Mouse (Mus musculus): ENCODE results near the gene Usp5. TPM values are rescaled to one million over a fixed set of nuclear protein-coding genes. Genes with fewer than 3 reads are reported as not detected.
"Not testable (repeated sequence)": the region's sequence is repeated elsewhere in the genome, so short reads cannot be mapped to it uniquely, and the experiment has no call there.

The Usp5 gene
- polyA plus RNA-seq, 2 experiments from 2014 or later = 77.2 to 154 TPM

DNA sequence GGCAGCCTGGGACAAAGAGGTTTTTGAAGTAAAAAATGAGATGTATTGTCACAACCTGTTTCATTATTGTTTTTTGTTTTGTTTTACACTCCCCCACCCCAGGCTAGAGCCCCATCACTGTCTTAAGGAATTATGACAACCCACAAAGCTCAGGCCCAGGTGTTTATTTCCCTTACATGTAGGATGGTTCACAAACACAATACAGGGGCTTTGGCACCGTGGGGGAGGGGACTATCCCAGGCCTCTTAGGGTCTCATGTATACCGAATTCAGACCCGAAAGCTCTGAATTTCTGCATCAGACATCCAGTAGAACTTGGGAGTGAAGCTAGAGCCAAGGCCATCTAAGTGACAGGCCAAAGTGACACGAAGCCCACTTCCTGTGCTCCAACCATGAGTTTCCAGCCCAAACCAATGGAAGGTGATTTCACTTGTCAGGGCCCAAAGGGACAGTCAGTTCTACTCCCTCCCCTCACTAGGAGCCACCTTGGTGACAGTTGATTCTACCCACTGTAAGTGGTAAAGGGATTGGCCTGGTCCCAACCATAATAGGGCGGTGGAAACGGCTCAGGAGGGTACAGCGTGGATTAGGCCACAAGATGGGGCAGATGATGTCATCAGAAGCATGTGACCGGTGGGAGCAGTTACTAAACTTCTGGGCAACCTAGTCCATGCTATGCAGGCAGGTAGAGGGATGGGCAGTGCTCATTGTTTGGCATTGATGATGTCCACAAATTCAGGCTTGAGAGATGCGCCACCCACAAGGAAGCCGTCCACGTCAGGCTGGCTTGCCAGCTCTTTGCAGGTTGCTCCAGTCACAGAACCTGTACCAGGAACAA, 18.5 kb downstream of the Usp5 start:
- ATAC-seq = not testable (repeated sequence)

DNA sequence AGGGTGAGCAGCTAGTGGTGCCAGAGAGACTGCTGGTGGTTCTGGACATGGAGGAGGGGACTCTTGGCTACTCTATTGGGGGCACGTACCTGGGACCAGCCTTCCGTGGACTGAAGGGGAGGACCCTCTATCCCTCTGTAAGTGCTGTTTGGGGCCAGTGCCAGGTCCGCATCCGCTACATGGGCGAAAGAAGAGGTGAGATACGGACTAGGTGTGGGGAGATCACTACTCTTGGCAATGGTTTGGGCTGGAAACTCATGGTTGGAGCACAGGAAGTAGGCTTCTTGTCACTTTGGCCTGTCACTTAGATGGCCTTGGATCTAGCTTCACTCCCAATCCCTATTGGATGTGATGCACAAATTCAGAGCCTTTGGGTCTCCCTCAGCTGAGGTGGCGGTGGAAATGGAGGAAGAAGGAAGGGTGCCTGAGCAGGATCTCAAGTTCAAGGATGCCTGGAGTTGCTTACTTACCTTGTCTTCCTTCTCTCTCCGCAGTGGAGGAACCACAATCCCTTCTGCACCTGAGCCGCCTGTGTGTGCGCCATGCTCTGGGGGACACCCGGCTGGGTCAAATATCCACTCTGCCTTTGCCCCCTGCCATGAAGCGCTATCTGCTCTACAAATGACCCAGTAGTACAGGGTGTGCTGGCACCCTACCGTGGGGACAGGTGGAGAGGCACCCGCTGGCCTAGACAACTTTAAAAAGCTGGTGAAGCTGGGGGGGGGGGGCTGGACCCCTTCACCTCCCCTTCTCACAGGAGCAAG, 19.3 kb downstream of the Usp5 start:
- ATAC-seq = no peak

DNA sequence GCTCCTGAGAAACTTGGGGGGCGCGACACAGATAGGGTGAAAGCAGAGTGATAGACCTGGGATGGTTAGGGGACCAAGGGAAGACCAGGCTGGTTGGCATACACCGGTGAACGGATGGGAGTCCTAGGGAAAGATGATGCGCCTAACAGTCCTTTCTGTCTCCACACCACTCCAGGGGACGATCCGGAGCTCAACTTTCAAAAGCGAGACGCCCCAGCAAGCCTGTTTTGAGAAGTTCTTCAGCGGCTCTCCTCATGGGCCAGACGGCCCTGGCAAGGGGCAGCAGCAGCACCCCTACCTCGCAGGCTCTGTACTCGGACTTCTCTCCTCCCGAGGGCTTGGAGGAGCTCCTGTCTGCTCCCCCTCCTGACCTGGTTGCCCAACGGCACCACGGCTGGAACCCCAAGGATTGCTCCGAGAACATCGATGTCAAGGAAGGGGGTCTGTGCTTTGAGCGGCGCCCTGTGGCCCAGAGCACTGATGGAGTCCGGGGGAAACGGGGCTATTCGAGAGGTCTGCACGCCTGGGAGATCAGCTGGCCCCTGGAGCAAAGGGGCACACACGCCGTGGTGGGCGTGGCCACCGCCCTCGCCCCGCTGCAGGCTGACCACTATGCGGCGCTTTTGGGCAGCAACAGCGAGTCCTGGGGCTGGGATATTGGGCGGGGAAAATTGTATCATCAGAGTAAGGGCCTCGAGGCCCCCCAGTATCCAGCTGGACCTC, 20.1 kb downstream of the Usp5 start:
- ATAC-seq = peak; percentile 12

DNA sequence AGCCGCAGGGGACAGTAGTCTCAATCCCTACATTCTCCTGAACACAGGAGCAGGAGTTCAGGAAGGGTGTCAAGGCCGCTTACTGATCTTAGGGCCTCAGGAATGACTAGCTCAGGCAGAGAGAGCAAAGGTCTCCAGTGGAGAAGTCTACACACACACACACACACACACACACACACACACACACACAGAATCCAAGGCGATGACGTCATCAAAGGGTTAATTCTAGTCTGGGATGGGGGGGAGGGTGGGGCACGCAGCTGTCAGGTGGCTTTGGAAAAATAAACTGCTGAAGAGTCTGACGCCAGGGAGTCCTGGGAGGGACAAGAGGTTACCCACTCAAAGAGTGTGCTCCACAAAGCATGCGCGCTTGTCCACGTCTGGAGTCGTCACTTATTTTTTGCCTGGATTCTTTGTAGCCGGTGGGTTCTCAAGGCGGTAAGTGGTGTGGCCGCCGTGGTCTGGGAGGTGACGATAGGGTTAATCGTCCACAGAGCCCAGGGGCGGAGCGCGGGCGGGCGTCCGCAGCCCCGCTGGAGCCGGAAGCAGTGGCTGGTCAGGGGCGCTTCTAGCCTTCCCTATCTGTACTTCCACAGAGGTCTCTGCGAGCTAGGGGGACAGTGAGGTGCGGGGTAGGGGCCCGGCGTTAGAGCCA, 20.8 kb downstream of the Usp5 start, which contains the start of gene Spsb2:
Gene Spsb2, plus strand, starts transcription at position 304 of the 655 bp plus-strand sequence.
- peak; percentile 15 for ATAC-seq

DNA sequence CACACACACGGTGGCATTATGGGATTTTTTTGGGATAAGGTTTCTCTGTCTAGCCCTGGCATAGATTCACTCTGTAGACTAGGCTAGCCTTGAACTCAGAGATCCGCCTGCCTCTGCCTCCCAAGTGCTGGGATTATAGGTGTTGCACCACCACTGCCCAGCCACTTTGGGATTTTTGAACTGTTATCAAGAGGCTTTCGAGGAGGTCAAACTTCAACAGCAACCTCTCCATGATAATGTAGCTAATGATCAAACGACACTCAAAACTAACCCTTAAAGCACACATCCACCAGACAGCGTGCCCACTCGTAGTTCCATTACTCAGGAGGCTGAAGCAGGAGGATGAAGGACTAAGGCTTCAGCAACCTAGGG, 21.3 kb downstream of the Usp5 start:
- ATAC-seq = no peak

DNA sequence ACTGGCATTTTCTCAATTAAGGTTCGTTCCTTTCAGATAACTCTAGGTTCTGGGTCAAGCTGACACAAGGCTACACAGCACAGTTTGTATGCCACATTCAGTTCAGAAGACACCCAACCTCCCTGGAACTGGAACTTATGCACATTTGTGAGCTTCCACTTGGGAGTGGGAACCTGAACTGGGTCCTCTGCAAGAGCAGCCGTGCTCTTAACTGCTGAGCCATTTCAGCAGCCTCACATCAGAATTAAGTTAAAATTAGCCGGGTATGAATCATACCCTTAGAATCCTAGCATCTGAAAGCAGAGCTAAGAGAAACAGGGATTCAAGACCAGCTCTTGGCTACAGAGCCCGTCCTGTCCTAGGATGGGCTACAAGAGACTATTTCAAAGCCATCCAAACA, 21.9 kb downstream of the Usp5 start:
- no peak for ATAC-seq

DNA sequence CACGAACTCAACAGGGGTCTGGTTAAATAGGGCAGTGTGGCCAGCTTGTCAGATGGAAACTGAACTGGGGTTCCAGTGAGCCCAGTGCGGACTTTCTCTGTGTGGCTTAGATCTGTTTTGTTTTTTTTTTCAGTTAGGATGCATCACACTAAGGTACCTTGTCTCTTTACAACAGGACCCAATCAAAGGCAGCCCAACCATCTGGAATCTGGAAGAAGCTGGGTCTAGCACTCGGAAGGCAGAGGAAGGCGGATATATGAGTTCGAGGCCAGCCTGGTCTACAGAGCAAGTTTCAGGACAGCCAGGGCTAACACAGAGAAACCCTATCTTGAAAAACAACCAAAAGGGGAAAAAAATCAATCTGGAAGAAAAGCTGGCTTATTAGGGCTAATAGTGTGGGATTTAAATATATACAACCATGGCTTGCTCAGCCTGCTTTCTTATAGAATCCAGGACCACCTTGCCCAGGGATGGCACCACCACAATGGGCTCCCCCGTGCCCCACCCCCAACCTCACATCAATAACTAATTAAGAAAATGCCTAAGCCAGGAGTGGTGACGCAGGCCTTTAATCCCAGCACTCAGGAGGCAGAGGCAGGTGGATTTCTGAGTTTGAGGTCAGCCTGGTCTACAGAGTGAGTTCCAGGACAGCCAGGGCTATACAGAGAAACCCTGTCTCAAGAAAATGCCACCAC, 22.7 kb downstream of the Usp5 start:
- ATAC-seq = no peak

DNA sequence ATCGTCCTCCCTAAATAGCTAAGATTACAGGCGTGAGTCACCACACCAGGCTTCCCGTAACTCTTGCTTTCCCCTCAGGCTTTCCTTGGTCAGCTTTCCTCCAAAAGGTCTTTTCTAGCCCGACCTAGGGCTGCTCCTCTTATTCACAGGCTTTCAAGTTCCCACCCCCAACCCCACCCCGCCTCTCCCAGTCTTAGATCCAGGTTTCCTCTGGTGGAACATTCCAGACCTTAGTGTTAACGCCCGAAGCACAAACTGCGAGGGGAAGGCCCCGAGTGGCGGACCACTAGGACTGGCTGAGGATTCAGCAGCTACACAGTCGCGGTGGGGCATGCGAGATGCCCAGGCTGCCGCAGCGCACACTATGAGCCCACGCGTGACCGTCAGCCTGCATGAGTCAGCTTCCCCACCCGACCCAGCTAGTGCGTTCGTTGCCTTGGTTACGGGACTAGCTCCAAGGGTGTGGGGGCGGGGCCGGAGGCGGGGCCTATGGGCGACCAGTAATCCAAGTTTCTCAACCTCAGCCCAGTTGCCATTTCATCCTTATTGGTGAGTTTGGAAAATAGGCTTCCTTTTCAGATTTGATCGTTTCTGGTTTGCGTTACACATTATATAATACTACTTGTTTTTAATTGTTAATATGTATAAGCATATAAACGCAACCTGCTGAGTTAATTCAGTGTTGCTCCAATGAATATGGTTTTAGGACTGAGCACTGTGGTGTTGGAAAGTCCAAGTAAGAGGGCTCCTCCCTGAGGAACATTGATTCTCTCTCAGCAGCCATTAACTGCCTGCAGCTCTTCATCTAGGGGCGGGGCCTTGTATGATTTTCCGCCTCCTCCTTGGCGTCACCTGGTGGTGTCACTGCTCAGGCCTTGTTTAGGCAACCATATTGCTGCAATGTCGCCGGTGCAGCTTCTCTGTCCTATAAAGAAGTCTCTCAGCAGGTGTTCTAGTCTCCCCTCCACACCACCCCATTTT, 23.7 kb downstream of the Usp5 start:
- ATAC-seq = peak; percentile 77

DNA sequence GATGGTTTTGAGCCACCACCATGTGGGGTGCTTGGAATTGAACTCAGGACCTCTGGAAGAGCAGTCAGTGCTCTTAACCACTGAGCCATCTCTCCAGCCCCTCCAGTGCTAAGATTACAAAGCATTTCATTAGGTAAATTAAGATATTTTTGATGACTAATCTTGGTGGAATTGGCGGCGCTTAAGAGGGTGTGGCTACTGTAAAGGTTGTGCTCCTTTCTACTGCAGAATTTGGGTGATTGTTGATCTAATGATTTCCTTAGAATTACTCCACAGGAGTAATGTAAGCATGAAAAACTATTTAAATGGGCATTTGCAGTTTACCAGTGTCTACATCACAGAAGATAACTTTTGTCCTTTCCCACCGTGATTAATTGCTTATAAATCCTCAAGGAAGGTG, 24.9 kb downstream of the Usp5 start:
- no peak for ATAC-seq

DNA sequence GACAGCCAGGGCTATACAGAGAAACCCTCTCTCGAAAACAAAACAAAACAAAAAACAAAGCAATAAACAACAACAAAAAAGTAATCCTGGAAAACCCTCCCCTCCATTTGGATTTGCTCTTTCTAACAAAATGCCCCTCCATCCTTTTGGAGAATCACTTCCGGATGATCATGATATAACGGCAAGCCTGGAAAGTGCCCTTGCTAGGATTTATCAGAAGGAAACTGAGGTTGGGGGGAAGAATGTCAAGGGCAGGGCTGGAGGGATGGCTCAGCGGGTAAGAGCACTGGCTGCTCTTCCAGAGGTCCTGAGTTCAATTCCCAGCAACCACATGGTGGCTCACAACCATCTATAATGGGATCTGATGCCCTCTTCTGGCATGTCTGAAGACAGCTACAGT, 25.6 kb downstream of the Usp5 start:
- not testable (repeated sequence) for ATAC-seq

DNA sequence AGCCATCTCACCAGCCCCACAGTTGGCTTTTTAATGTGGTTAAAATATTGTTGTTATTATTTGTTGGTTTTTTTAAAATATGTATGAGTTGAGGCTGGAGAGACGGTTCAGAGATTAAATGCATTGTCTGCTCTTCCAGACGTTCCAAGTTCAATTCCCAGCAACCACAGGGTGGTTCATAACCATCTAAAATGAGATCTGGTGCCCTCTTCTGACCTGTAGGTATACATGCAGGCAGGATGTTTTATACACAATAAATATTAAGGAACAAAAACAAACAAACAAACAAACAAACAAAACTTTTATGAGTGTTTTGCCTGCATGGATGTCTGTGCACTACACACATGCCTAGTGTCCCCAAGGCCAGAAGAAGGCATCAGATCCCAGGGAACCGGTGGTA, 26.2 kb downstream of the Usp5 start:
- ATAC-seq = no peak

DNA sequence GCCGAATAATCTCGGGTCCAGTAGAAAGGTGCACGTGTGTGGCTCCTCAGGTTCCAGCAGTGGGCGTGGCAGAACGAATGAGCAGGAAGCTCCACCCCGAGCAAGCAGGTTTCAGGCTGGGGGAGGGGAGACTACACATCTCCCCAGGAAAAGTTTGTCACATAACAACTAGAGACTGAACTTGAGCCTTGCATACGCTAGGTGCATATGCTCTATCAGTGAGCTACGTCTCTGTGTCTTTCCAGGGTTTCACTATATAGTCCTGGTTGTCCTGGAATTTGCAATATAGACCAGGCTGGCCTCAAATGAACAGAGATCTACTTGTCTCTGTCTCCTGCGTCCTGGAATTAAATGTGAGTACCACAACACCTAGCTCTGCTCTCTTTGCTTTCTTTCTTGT, 26.9 kb downstream of the Usp5 start:
- ATAC-seq = not testable (repeated sequence)

DNA sequence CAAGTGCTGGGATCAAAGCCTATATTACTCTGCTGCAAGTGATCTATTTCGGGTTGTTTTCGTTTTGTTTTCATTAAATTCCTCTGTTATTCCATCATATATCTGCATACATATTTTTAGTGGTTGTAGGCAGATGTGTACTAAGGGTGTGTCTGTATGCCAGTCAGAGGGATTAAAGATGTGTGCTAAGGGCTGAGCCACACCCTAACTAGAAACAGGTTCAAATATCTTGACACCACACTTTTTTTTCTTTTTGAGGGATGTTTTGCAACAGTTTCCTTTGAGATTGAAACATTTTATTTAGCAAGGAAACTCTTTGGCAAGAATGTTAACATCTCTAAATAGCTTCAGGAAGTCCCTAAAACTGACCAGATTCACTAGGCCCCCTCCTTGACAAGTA, 33.1 kb downstream of the Usp5 start:
- no peak for ATAC-seq

DNA sequence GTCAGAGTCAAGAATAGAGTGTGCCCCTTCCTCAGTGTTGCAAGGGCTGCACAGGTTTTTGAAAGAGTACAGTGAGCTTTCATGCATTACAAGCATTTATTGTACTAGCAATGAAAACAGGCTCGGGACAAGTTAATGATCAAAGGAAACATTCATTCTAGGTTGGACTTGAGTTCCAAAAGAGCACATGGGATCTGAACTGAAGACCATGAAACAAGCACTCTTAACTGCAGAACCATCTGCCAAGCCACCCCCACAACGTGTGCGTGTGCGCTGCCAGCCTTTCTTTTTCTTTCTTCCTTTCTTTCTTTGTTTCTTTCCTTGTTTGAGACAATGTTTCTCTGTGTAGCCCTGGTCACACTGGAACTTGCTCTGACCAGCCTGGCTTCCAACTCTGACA, 33.5 kb downstream of the Usp5 start:
- no peak for ATAC-seq

DNA sequence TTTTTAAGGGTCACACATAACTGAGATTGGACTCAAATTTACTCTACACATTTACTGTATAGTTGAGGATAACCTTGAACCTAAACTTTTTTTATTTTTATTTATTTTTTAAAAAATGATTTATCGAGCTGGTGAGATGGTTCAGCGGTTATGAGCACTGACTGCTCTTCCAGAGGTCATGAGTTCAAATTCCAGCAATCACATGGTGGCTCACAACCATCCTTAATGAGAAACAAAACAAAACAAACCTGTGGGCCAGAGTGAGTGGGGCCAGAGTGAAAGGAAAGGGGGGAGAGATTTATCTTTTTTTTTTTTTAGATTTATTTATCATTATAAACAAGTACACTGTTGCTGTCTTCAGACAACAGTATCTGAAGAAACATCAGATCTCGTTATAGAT, 37.4 kb downstream of the Usp5 start:
- ATAC-seq = no peak

DNA sequence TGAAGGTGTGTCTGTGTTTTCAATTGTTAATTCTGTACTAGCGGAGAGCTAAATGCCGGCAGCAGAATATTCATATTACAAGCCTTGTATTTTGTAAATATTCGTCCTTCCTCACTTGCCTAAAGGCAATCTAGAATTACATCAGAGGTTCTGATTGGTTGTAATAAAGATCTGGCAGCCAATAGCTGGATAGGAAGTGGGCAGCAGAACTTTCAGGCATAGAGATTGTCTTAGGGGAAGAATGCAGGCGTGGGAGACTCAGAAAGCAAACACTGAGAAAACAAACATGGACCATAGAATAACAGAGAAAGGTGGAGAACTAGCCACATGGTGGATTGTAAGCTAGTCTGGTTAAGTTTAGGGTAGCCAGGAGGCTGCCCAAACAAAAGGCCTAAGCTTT, 39.2 kb downstream of the Usp5 start:
- no peak for ATAC-seq

DNA sequence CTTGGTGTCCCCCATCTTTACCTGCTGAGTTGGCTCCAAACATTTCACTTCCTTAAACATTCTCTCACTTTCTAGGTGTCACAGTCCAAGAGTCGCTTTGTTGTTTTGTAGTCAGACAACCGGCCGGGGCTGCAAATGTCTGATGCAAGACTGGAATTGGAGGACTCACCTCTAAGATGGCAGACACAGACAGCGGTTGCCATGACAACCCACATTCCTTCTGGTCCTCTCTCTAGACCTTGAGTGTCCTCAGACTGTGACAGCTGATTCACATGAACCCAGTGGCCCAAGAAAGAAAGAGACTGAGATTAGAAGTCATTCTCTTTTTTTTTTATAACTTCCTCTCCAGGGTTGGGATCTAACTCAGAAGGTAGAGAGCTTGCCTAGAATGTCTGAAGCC, 39.8 kb downstream of the Usp5 start:
- no peak for ATAC-seq

DNA sequence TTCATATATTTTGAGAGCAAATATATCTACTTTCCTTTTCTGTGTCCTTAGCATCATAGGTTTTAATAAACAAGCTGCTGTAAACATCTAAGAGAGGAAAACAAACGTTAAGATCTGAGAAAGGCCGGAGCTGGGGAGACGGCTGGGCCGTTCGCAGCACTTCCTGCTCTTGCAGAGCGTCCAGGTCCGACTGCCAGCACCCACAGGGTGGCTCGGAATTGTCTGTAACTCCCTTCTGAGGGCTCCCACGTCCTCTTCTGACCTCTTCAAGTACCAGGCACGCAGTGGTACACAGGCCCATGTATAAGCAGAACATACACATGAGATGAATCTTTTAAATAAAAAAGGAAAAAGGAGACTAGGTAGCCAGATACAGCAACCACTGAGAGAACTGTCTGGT, 41.6 kb downstream of the Usp5 start:
- no peak for ATAC-seq

DNA sequence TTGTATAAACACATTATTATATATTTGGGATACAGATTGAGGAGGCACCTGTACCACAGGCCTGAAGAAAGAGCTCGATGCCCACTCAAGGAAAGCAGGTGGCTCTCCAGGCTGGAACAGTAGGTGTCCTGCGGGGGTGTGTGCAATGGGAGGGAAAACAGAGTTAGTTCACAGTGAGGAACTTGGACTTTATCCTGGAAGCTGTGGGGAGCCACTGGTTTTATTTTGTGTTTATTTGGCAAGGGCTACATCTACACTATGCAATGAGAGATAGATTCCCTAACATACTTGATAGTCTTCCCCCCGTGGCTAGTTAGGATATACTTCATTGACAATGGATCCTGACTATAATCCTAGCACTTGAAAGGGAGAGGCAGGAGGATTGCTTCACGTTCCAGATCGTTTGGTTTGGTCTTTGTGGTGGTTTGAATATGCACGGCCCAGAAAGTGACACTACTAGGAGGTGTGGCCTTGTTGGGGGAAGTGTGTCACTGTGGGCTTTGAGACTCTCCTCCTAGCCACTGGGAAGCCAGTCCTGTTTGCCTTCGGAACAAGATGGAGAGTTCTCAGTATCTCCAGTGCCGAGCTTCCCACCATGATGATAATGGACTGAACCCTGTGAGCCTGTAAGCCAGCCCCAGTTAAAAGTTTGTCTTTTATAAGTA, 42.4 kb downstream of the Usp5 start:
- no peak for ATAC-seq

DNA sequence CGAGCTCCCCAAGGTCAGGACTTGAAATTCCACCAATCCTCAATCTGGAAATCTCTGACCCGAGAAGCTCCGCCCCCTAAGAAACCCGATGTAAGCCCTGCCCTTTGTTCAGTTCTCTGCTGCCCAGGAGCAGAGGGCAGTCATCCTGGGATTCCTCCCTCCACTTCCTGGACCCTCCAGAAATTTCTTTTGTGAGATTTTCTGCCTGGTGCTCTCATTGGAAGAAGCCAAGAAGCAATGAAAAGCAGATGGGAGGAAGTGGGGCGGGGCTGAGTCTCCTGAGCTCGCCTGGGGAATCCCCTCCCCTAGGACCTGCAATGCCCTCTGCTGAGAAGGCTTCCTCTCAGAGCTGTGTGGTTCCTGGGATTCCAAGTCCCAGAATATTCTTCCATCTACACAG, 46.8 kb downstream of the Usp5 start:
- peak; percentile 78 for ATAC-seq

Data from CD4-positive, CD25-positive, alpha-beta regulatory T cell, adult 4 months (primary cell).